Mouse (Mus musculus): ENCODE results near the gene Myh14. TPM values are rescaled to one million over a fixed set of nuclear protein-coding genes. Genes with fewer than 3 reads are reported as not detected.
A peak's percentile ranks its signal among the peaks of the same experiment; 100 is the strongest.

Myh14 gene
- polyA plus RNA-seq, 1 experiment from 2014 or later: 1.9 TPM

- no peaks in the 10 kb centered on the region for H3K4me1 ChIP-seq (ENCODE audit: control insufficient read depth, insufficient read depth, low read length)
- no peaks in the 10 kb centered on the region for H3K36me3 ChIP-seq (ENCODE audit: control insufficient read depth, insufficient read depth, low read length)
- ATAC-seq (ENCODE audit: insufficient number of reproducible peaks, low FRiP score, low TSS enrichment, low read depth) (no peak), DNase-seq (ENCODE audit: low spot score) (no peak)
- H3K9ac ChIP-seq (ENCODE audit: low read length): no peak overlapping the region
- H3K4me2 ChIP-seq (ENCODE audit: low read depth, severe bottlenecking): no peak overlapping the region
- H3K9me3 ChIP-seq (ENCODE audit: control insufficient read depth, low read length): no peaks in the 10 kb centered on the region; the same call in 1 of the 2 replicates
- no peaks in the 10 kb centered on the region for H3K27me3 ChIP-seq (ENCODE audit: control insufficient read depth, insufficient read depth, low read length)
- H3K4me3 ChIP-seq (ENCODE audit: low read depth, low read length): no peak overlapping the region
- no peak overlapping the region for H3K27ac ChIP-seq (replicated peaks; ENCODE audit: low read depth, low read length)
- 86% methylated on average over 13 of the region's 13 CpGs for WGBS
Observed at GRCm38 (mm10) chr7:44625241-44626067, 45.2 kb downstream of the Myh14 start.

GRCm38 (mm10) chr7:44624828-44625227, 45.8 kb downstream of the Myh14 start:
- H3K4me2 ChIP-seq (ENCODE audit: low read depth, severe bottlenecking): no peak overlapping the region
- H3K27ac ChIP-seq (replicated peaks; ENCODE audit: low read depth, low read length): no peak overlapping the region
- no peaks in the 10 kb centered on the region; the same call in 1 of the 2 replicates for H3K9me3 ChIP-seq (ENCODE audit: control insufficient read depth, low read length)
- DNase-seq (ENCODE audit: low spot score) (no peak), ATAC-seq (ENCODE audit: insufficient number of reproducible peaks, low FRiP score, low TSS enrichment, low read depth) (no peak)
- H3K4me1 ChIP-seq (ENCODE audit: control insufficient read depth, insufficient read depth, low read length): no peaks in the 10 kb centered on the region
- H3K36me3 ChIP-seq (ENCODE audit: control insufficient read depth, insufficient read depth, low read length): no peaks in the 10 kb centered on the region
- 60% methylated on average over 14 of the region's 14 CpGs for WGBS
- H3K27me3 ChIP-seq (ENCODE audit: control insufficient read depth, insufficient read depth, low read length): no peaks in the 10 kb centered on the region
- H3K9ac ChIP-seq (ENCODE audit: low read length): no peak overlapping the region
- no peak overlapping the region for H3K4me3 ChIP-seq (ENCODE audit: low read depth, low read length)

DNA sequence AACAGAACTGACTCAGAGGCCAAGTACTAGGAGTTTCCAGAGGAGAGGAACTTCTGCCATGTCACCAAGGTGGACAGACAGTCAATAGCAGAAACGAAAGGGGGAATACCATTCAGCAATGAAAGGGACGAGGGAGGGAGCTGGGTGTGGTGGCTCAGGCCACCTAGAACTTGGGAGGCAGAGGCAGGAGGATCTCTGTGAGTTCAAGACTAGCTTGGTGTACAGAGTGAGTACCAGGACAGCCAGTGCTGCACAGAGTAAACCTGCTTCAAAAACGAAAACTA, 46.2 kb downstream of the Myh14 start:
- Histone ChIP-seq H3K9me3 (ENCODE audit: control insufficient read depth, low read length) (no peaks in the 10 kb centered on the region; the same call in 1 of the 2 replicates), H3K27me3 (ENCODE audit: control insufficient read depth, insufficient read depth, low read length) (no peaks in the 10 kb centered on the region), H3K9ac (ENCODE audit: low read length) (no peak overlapping the region), H3K36me3 (ENCODE audit: control insufficient read depth, insufficient read depth, low read length) (no peaks in the 10 kb centered on the region), H3K4me1 (ENCODE audit: control insufficient read depth, insufficient read depth, low read length) (no peaks in the 10 kb centered on the region), H3K4me3 (ENCODE audit: low read depth, low read length) (no peak overlapping the region), H3K4me2 (ENCODE audit: low read depth, severe bottlenecking) (no peak overlapping the region), H3K27ac (replicated peaks; ENCODE audit: low read depth, low read length) (no peak overlapping the region)
- WGBS: 80% methylated on average over 3 of the region's 3 CpGs
- ATAC-seq (ENCODE audit: insufficient number of reproducible peaks, low FRiP score, low TSS enrichment, low read depth) (no peak), DNase-seq (ENCODE audit: low spot score) (no peak)

DNA sequence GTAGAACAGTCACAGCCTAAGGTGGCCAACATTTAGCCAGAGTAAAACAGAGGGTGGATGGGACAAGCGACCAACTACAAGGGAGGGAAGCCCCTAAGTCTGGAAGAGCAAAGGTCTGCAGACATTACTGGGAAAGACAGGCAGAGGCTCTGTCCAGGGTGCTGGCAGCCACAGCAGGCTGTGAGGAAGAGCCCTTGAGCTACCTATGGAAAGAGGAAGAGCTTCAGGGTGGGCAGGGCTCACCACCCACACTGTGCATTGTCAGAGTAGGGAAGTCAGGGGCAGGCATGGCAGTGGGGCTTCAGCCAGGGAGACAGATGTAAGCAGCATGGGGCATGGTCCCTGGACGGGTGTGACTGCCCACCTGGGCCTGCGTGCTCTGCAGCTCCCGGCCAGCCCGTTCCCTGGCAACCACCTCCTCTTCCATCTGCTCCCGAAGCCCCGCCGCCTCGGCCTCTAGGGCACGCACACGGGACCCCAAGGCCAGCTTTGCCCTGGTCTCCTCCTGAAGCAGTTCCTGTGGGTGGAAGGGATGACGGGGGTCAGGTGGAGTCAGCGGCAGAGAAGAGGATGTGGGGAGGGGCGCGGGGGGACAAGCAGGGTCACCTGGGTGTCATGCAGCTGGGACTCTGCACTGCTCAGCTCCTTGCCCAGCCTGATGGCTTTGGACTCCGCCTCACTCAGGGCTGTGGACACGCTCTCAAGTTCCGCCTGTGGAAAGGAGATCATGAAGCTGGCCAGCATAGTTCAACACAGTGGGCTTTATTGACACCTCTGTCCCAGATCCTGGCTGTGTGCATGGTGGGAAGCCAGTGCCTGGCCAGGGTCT, 46.7 kb downstream of the Myh14 start:
- ATAC-seq (ENCODE audit: insufficient number of reproducible peaks, low FRiP score, low TSS enrichment, low read depth): 0 out of 2 replicates have a peak, but pooled peaks have one; percentile 21

GRCm38 (mm10) chr7:44617059-44617458, 53.6 kb downstream of the Myh14 start:
- Histone ChIP-seq H3K9me3 (ENCODE audit: control insufficient read depth, low read length) (no peaks in the 10 kb centered on the region; the same call in 1 of the 2 replicates), H3K4me1 (ENCODE audit: control insufficient read depth, insufficient read depth, low read length) (no peaks in the 10 kb centered on the region), H3K4me2 (ENCODE audit: low read depth, severe bottlenecking) (no peak overlapping the region), H3K27me3 (ENCODE audit: control insufficient read depth, insufficient read depth, low read length) (peaks cover 18% of the 10 kb centered on the region), H3K27ac (replicated peaks; ENCODE audit: low read depth, low read length) (no peak overlapping the region), H3K9ac (ENCODE audit: low read length) (no peak overlapping the region), H3K4me3 (ENCODE audit: low read depth, low read length) (no peak overlapping the region), H3K36me3 (ENCODE audit: control insufficient read depth, insufficient read depth, low read length) (no peaks in the 10 kb centered on the region; the same call in 1 of the 2 replicates)
- WGBS: 73% methylated on average over 3 of the region's 3 CpGs
- ATAC-seq (ENCODE audit: insufficient number of reproducible peaks, low FRiP score, low TSS enrichment, low read depth) (no peak), DNase-seq (ENCODE audit: low spot score) (no peak)

More for the DNA sequence above, 46.7 kb downstream of the Myh14 start:
- H3K4me3 ChIP-seq (ENCODE audit: low read depth, low read length): no peak overlapping the region
- no peaks in the 10 kb centered on the region for H3K36me3 ChIP-seq (ENCODE audit: control insufficient read depth, insufficient read depth, low read length)
- WGBS: 41% methylated on average over 18 of the region's 18 CpGs
- peak; percentile 43 for DNase-seq (ENCODE audit: low spot score)
- H3K27me3 ChIP-seq (ENCODE audit: control insufficient read depth, insufficient read depth, low read length): no peaks in the 10 kb centered on the region
- H3K9ac ChIP-seq (ENCODE audit: low read length): no peak overlapping the region
- no peaks in the 10 kb centered on the region for H3K4me1 ChIP-seq (ENCODE audit: control insufficient read depth, insufficient read depth, low read length)
- H3K9me3 ChIP-seq (ENCODE audit: control insufficient read depth, low read length): no peaks in the 10 kb centered on the region
- no peak overlapping the region for H3K4me2 ChIP-seq (ENCODE audit: low read depth, severe bottlenecking)
- H3K27ac ChIP-seq (replicated peaks; ENCODE audit: low read depth, low read length): no peak overlapping the region

DNA sequence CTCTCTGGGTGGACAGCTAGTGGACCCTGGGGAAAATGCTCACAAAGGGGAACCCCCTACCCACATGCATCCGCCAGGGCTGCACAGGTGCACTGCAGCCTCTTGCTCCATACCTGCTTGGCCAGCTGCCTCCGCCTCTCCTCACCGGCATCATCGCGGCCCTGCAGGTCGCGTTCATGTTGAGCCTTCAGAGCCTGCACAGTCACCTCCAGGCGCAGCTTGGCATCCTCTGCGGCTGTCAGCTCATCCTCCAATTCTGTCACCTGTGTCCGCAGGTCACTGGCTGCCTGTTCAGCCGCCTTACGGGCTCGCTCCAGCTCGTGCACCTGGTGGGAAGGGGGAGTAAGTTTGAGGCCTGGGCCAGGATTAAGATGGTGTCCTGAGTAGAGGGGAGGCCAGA, 54.7 kb downstream of the Myh14 start:
- Histone ChIP-seq H3K9me3 (ENCODE audit: control insufficient read depth, low read length) (no peaks in the 10 kb centered on the region; the same call in 1 of the 2 replicates), H3K9ac (ENCODE audit: low read length) (no peak overlapping the region), H3K27ac (replicated peaks; ENCODE audit: low read depth, low read length) (no peak overlapping the region), H3K36me3 (ENCODE audit: control insufficient read depth, insufficient read depth, low read length) (no peaks in the 10 kb centered on the region; the same call in 1 of the 2 replicates), H3K27me3 (ENCODE audit: control insufficient read depth, insufficient read depth, low read length) (peaks cover 18% of the 10 kb centered on the region), H3K4me1 (ENCODE audit: control insufficient read depth, insufficient read depth, low read length) (no peaks in the 10 kb centered on the region), H3K4me2 (ENCODE audit: low read depth, severe bottlenecking) (no peak overlapping the region), H3K4me3 (ENCODE audit: low read depth, low read length) (no peak overlapping the region)
- ATAC-seq (ENCODE audit: insufficient number of reproducible peaks, low FRiP score, low TSS enrichment, low read depth) (no peak), DNase-seq (ENCODE audit: low spot score) (no peak)
- 75% methylated on average over 14 of the region's 14 CpGs for WGBS

- Histone ChIP-seq H3K27ac (replicated peaks; ENCODE audit: low read depth, low read length) (no peak overlapping the region), H3K27me3 (ENCODE audit: control insufficient read depth, insufficient read depth, low read length) (peaks cover 18% of the 10 kb centered on the region), H3K9me3 (ENCODE audit: control insufficient read depth, low read length) (no peaks in the 10 kb centered on the region; the same call in 1 of the 2 replicates), H3K9ac (ENCODE audit: low read length) (no peak overlapping the region), H3K4me2 (ENCODE audit: low read depth, severe bottlenecking) (no peak overlapping the region), H3K4me3 (ENCODE audit: low read depth, low read length) (no peak overlapping the region), H3K4me1 (ENCODE audit: control insufficient read depth, insufficient read depth, low read length) (no peaks in the 10 kb centered on the region), H3K36me3 (ENCODE audit: control insufficient read depth, insufficient read depth, low read length) (no peaks in the 10 kb centered on the region; the same call in 1 of the 2 replicates)
- ATAC-seq (ENCODE audit: insufficient number of reproducible peaks, low FRiP score, low TSS enrichment, low read depth): no peak
- no peak for DNase-seq (ENCODE audit: low spot score)
- WGBS: 13% methylated on average over 10 of the region's 10 CpGs
Observed at GRCm38 (mm10) chr7:44615309-44615708, 55.3 kb downstream of the Myh14 start.

- no peak overlapping the region for H3K27ac ChIP-seq (replicated peaks; ENCODE audit: low read depth, low read length)
- H3K9ac ChIP-seq (ENCODE audit: low read length): no peak overlapping the region
- DNase-seq (ENCODE audit: low spot score) (peak; percentile 41), ATAC-seq (ENCODE audit: insufficient number of reproducible peaks, low FRiP score, low TSS enrichment, low read depth) (no peak)
- no peak overlapping the region for H3K4me3 ChIP-seq (ENCODE audit: low read depth, low read length)
- no peak overlapping the region for H3K4me2 ChIP-seq (ENCODE audit: low read depth, severe bottlenecking)
- H3K4me1 ChIP-seq (ENCODE audit: control insufficient read depth, insufficient read depth, low read length): no peaks in the 10 kb centered on the region
- H3K27me3 ChIP-seq (ENCODE audit: control insufficient read depth, insufficient read depth, low read length): peaks cover 18% of the 10 kb centered on the region
- no peaks in the 10 kb centered on the region; the same call in 1 of the 2 replicates for H3K36me3 ChIP-seq (ENCODE audit: control insufficient read depth, insufficient read depth, low read length)
- no peaks in the 10 kb centered on the region; the same call in 1 of the 2 replicates for H3K9me3 ChIP-seq (ENCODE audit: control insufficient read depth, low read length)
- WGBS: 6% methylated on average over 20 of the region's 20 CpGs
Observed at GRCm38 (mm10) chr7:44614041-44614688, 56.5 kb downstream of the Myh14 start.

All from limb, embryonic 11.5 days (tissue).